Mouse (Mus musculus) G1E (cell line): ENCODE measurements around the gene Myom1.

ENCODE experiments used
- CTCF ChIP-seq: IDR thresholded peaks from 2 replicates; pipeline ENCODE4 v1.5.1; 2012; ENCODE audit warnings: low read depth, low read length, inconsistent platforms, mixed read lengths
- GATA1 ChIP-seq: IDR thresholded peaks from 2 replicates; pipeline ENCODE4 v1.6.1; 2012; ENCODE audit warnings: borderline replicate concordance, low read length, inconsistent platforms, mixed read lengths

DNA sequence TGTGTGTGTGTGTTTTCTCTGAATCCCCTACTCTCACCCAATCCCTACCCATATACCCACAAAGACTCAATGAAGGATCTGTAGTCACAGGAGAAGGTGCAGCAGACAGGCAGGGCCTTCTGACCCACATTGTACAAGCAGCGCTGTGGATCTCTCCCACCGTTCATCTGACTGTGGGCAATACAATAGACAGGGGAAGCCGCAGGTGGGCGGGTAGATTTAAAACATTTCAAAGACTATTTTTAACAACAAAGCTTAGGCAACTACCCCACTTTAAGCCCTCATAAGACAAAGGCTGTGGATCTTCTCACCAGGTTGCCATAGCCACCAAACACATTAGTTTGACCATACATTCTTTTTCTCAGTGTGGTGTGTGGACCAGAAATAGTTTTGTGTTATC is 116.2 kb downstream of the Myom1 start:
- TF ChIP-seq CTCF (no peak), GATA1 (no peak)
